Mouse (Mus musculus) cortical plate, adult 2 months (tissue): ENCODE data around the gene 1700023F06Rik.

Experiments used
- CTCF ChIP-seq: fragments of 200-500 bp; IDR thresholded peaks from 2 replicates; pipeline ENCODE4 v1.5.1; 2011; ENCODE audit warnings: mild to moderate bottlenecking, control low read depth, low read length; ENCODE audit not compliant: insufficient read depth; ENCODE audit errors: extremely low read depth
- POLR2A ChIP-seq: fragments of 200-500 bp; IDR thresholded peaks from 2 replicates; pipeline ENCODE4 v1.6.1; 2011; ENCODE audit warnings: mild to moderate bottlenecking, low read length, control low read depth; ENCODE audit not compliant: insufficient read depth; ENCODE audit errors: extremely low read depth

DNA sequence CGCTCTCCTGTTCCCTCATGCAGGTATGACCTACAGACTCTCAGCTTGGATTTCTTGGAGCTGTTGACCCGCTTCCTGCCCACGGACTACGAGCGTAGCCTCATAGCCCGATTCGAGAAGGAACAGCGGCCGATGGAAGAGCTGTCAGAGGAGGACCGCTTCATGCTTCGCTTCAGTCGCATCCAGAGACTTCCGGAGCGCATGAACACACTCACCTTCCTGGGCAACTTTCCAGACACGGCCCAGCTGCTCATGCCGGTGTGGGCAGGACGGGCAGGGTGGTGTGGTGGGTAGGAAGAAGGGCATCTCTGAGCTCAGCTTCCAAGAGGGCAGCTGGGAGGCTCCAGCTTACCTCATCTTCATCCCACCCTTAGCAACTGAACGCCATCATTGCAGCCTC is 13.1 kb downstream of the 1700023F06Rik start:
- no peak for TF ChIP-seq CTCF
- TF ChIP-seq POLR2A, result no peak
